Mouse (Mus musculus) bone marrow, adult 2 months (tissue): ENCODE measurements around the gene Lrrc23.
A peak's percentile ranks its signal among the peaks of the same experiment; 100 is the strongest.

Experiments used
- CTCF ChIP-seq: fragments of 200-500 bp; IDR thresholded peaks from 2 replicates; pipeline ENCODE4 v1.5.1; 2011; ENCODE audit warnings: low read length, control low read depth; ENCODE audit not compliant: control insufficient read depth, insufficient read depth
- POLR2A ChIP-seq: fragments of 200-500 bp; IDR thresholded peaks from 2 replicates; pipeline ENCODE4 v1.6.1; 2011; ENCODE audit warnings: low read depth, mild to moderate bottlenecking, control low read depth, low read length, borderline replicate concordance; ENCODE audit not compliant: control insufficient read depth

DNA sequence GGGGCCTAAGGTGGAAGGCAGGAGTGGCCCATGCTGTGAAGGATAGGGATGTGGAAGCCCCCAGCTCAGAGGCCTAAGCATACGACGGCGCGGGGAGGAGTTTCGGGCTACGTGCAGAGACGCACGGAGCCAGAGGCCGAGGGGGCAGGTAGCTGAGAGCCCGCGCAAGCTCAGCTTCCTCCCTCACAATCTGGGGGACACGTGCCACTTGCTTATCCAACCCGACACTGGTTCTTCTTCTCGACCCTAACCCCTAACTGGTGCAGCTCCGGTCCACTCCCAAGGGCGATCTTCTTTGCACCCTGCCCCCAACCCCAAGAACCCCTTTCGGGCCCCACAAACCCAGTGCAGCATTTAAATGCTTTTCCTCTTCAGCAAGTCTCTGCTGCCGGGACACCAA, 34.0 kb upstream of the Lrrc23 start:
- TF ChIP-seq CTCF (no peak), POLR2A (peak; percentile 58; the same call in 1 of the 2 replicates)
